Mouse (Mus musculus): ENCODE measurements at regions not wholly inside any gene's neighbourhood (a gene's known extent, or its start where the extent isn't known, plus 50 kb on each side); places are given as distances from the start of the nearest gene placed in this dataset.

- no peak for DNase-seq
These were observed 53.2 kb upstream of the Lef1 start for GRCm38 (mm10) chr3:131056893-131057660.

DNA sequence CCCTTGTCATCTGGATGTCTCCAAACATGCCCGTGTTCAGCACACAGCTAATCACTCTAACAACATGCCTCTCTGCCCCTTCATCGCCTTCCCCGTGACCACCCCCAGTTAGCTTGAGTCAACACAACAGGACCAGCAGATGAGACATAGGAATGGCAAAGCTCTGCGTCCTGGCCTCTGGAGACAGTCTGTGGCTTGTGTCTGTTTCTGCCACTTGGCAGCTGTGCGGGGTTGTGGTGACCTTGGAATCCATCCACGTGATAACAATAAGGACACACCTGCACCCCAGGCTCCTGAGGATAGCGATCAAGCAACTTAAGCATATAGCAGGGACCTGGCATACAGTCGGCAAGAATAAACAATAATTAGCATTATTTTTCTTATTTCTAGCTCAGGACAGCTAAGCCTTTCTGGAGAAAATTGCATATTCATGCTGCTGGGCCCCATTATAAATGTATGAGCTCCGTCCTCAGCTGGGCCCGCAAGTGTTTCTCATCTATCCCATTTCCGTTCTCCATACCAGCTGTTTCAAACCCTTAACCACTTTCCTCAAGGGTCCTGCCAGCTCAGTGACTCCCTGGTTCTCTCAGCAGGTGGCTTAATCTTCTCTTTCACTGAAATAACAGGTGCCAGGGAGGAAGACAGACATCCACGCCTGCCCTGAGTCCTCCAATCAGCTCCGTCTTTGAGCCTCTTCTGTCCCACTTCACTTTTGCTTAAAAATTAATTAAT, 55.9 kb upstream of the Lef1 start:
- no peak for DNase-seq

DNA sequence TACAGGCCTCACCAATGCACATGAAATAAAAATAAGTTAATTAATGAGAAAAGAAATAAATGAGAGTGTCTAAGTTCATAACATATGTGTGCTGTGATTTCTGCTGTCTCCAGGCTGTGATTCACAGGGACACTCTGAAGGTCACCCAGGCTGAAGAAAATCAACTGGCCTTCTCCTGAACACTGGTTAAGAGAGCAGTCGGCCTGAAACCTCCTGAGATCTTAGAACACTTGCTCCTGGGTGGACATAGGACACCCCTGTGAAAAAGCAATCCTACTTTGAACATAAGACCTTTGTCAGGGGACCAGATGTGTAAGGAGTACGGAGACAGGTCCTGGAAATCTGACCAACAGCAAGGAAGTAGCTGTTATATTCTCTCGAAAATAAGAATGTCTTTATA, 62.6 kb upstream of the Lef1 start:
- no peak for DNase-seq

- peak; percentile 58 for DNase-seq
These were observed 63.9 kb upstream of the Lef1 start for GRCm38 (mm10) chr3:131046412-131046811.

DNA sequence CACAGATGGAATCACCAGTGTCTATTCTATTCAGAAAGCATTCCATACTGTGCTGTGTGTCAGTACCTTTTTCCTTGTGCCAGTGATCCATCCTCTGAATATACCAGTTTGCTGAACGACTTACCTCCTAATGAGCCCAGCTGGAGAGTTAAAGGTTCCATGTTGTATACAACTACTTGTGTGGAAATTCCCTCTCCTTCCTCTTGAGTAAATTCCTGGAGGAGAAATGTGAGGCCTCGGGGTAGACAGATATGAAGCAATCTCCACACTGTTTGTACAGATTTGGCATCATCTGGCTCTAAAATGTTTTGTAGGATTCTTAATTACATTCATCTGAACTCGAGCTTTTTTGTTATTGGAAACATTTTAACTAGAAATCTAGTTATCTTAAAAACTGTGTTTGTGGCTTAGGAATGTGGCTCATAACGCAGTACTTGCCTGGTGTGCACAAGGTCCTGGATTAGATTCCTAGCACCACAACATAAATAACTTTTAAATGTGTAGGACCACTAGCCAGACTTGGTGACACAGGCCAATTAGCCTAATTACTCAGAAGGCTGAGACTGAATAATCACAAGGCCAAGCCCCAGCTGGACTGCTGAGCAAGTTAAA, 70.0 kb upstream of the Lef1 start:
- no peak for DNase-seq

DNA sequence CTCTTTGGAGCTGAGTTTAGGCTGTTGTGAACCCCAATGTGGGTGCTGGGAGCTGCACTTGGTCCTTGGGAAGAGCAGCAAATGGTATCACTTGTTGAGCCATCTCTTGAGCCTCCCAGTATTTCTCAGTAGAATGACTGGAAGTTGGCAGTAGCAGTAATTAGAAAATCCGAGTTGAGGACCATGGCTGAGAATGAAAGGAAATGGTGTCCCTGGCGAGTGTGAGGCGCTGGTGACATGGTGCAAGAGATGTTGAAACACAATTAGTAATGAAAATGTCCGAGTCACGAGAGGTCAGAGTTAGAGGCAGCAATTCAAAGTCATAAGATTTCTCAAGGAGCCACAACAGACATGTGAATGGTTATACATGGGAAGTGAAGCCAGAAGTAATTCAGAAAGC, 73.2 kb upstream of the Lef1 start:
- peak; percentile 17 for DNase-seq

GRCm38 (mm10) chr3:131034774-131035173, 75.5 kb upstream of the Lef1 start:
- no peak for DNase-seq

DNA sequence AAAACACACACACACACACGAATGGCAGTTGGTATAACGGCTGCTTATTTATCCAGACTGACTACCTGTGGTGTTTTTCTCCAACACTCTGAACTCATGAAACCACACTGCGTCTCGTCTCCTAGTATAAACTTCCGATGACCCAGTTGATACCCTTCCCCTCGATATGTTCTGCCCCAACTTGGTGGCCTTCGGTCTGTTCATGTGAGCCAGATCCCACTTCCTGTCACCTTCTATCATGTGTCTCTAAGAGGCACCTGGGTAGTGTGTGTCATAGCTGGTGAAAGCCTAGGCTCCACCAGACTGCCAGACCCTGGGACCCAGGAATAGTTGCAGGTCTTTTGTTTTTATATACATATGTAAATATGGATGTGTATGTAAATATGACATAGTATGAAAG, 83.9 kb upstream of the Lef1 start:
- no peak for DNase-seq

GRCm38 (mm10) chr3:131019163-131019956, 90.9 kb upstream of the Lef1 start:
- DNase-seq: peak; percentile 45

- peak; percentile 21 for DNase-seq
These were observed 92.4 kb upstream of the Lef1 start for GRCm38 (mm10) chr3:131017899-131018298.

DNA sequence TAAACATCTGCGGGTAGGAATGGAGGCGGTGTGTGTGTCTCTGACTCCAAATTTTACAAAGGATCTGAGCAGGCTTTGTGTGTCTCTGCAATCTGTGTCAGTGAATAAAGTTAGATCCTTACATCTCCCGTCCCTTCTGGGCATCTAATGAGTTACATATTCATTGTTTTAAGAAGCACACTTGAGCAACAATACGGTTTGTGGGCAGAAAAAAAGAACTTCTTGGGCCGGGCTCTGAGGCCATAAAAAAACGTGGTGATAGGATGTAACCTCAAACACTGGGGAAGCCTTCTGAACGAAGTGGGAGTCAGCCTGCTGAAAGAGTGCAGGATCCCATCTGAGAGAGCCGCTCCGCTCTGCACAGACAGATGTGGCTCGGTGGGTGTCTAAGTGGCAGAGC, 94.2 kb upstream of the Lef1 start:
- no peak for DNase-seq

- DNase-seq: no peak
These were observed 96.1 kb upstream of the Lef1 start for GRCm38 (mm10) chr3:131014092-131014716.

GRCm38 (mm10) chr3:131000701-131001100, 109.6 kb upstream of the Lef1 start:
- no peak for DNase-seq

DNA sequence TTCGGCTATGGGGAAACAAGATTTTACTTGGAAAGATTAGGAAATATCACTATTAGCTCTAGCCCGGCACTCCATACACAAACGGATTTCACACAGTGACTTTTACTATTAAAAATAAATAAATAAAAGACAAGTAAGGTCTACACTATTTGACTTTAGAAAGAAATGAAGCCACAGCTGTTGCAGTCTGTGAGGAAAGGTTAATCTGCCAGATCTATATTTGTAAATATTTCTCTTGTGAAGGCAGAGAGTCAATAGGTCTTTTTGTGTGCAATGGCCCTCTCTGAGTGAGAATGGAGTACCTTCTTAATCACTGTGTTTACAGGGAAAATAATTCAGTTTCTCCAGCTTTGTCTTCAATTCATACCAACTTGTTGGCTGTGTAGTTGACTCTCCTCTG, 110.0 kb upstream of the Lef1 start:
- no peak for DNase-seq

DNA sequence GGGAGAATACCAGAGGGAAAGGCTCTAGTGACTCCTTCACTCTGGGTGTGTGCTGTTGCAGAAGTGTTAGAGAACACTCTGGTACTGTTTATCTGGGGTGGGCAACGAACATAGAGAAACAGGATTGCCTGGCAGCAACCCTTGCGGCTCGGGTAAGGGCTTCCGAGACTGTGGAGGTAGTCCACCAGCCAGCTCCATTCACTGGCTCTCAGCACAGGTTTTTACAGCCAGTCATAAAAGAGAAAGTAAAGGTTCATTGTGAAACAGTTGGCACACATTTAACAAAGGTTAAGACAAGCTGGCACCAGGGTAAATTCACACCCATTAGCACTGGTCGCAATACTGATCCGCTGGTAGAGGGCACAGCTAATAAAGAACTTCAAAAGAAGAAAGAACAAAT, 110.5 kb upstream of the Lef1 start:
- no peak for DNase-seq

DNA sequence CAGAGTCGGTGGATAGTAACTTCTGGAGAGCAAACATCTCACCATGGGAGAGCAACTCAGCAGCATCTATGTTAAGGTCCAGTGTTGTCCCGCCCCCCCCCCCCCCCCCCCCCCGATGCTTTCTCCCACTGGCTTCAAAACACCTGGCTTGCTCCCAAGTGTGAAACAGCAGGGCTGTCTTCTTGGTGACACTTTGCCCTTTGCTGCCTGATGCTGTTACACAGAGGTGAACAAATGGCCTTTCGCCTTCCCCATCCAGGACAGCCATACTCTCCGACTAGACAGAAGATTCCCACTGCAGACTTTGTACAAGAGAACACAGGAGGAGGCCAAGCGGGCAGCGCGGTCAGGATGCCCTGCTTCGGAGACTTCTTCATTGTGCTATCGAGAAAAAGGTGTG, 111.8 kb upstream of the Lef1 start:
- no peak for DNase-seq

DNA sequence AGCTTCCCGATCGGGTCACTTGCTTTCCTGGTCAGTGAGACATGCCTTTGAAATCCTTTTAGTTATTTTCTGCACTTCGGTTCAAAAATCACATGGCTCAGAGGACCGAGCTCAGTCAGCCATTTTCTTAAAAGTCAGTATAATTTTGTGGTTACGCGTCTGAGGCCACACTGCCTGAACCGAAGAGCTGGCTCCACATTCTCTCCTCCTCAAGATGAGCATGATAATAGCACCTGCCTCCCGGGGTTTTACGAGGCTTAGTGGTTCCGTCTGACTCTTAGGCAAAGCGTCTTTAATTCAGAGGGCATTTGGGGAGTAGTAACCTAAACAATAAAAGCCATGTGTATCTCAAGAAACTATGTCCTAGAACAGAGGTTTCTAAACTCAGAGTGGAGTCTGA, 113.5 kb upstream of the Lef1 start:
- no peak for DNase-seq

DNA sequence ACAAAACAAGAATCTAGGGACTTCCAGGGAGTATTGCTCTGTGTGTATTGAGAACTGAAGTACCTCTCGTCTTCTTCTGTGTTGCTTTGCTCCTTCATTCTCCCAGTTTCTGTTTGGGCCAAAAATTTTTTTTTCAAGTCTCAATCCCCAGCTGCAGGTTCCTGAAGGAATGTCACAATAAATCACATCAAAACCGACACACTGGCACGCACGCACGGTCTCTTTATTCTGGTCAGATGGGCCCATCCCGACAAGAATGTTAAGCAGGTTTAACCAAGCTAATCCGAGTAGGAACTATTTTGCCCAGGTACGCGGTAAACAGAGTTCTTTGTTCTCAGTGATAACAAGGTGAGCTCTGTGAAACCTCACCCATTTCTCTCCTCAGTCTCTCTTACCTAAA, 118.3 kb upstream of the Lef1 start:
- no peak for DNase-seq

- DNase-seq: peak; percentile 17
These were observed 123.6 kb upstream of the Lef1 start for GRCm38 (mm10) chr3:130986708-130987107.

GRCm38 (mm10) chr3:130986101-130986500, 124.2 kb upstream of the Lef1 start:
- DNase-seq: peak; percentile 23

DNA sequence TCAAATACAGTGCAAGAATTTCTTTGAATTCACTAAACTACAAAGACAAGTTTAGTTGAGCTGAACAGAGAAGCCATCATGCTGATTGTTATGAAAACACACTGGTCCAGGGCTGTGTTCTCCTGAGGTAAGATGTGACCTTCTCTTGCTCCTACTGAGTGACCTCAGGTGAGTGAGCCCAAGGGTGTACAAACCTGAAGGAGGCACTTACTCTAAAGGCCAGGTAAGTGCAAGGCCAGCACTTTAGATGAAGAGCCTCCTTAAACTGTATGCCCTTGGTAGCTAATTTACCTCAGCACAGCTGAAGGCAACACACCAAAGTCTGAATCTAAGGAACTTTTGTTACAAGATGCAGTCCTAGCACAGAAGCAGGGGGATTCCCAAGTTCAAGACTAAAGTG, 128.7 kb upstream of the Lef1 start:
- no peak for DNase-seq

- no peak for DNase-seq
These were observed 131.2 kb upstream of the Lef1 start for GRCm38 (mm10) chr3:130978986-130979642.

Data from lung, postnatal 10 days (tissue).